Mouse (Mus musculus): ENCODE data around the gene Ltf.

The Ltf gene

GRCm38 (mm10) chr9:111086995-111087606, 68.0 kb downstream of the Ltf start:
- no peak for DNase-seq (ENCODE audit: low read depth, low spot score)

- no peak for DNase-seq (ENCODE audit: low read depth, low spot score)
Measured at GRCm38 (mm10) chr9:111087960-111088359, 68.9 kb downstream of the Ltf start.

GRCm38 (mm10) chr9:111088886-111089285, 69.8 kb downstream of the Ltf start:
- DNase-seq (ENCODE audit: low read depth, low spot score), result no peak
